ENCODE assay signal across 16 mouse cellular contexts in genomic region chr16:9886155-9886554, GRCm38 (mm10).
"Had no signal": no experiment of that assay in that cellular context is flagged by ENCODE, and none has a peak within 500 bp of the region (broad histone marks: within the 10 kb centered on the region; RNA-seq: fewer than 3 reads in every experiment).

No protein-coding gene starts in this region.

- H3K36me3 ChIP-seq: midbrain, embryonic 10.5 days; midbrain, embryonic 12.5 days; neural tube, embryonic 13.5 days; neural tube, embryonic 15.5 days had no signal

- H3K9ac ChIP-seq: lung, embryonic 14.5 days; midbrain, embryonic 12.5 days; neural tube, embryonic 13.5 days; neural tube, embryonic 15.5 days had no signal

- H3K27ac ChIP-seq: midbrain, embryonic 10.5 days; midbrain, embryonic 12.5 days; neural tube, embryonic 13.5 days; neural tube, embryonic 15.5 days had no signal

- ATAC-seq: midbrain, embryonic 16.5 days had no signal

- H3K27me3 ChIP-seq: midbrain, embryonic 12.5 days; neural tube, embryonic 13.5 days; neural tube, embryonic 15.5 days had no signal

- H3K4me3 ChIP-seq: midbrain, embryonic 10.5 days; midbrain, embryonic 12.5 days; myocyte; neural tube, embryonic 13.5 days; neural tube, embryonic 15.5 days had no signal

- DNase-seq: lung, adult 18-20 months; lung, embryonic 14.5 days; lung, postnatal 10 days; lung, postnatal 4 days; midbrain, embryonic 14.5 days; retina, postnatal 1 day; right cerebral cortex, adult 18-20 months; thymus, adult 18-20 months; thymus, postnatal 14 days; thymus, postnatal 36 days had no signal

- H3K4me1 ChIP-seq: midbrain, embryonic 10.5 days; midbrain, embryonic 12.5 days; neural tube, embryonic 13.5 days; neural tube, embryonic 15.5 days had no signal

- H3K9me3 ChIP-seq: midbrain, embryonic 10.5 days; midbrain, embryonic 12.5 days; neural tube, embryonic 13.5 days; neural tube, embryonic 15.5 days had no signal

- H3K4me2 ChIP-seq: lung, embryonic 14.5 days; midbrain, embryonic 12.5 days; neural tube, embryonic 13.5 days; neural tube, embryonic 15.5 days had no signal
